Mouse (Mus musculus) thymus, postnatal 25 days (tissue): ENCODE results near the gene Lgals12.
A peak's percentile ranks its signal among the peaks of the same experiment; 100 is the strongest.

ENCODE experiments used
- DNase-seq: peaks from one replicate; pipeline ENCODE4 v3.0.0; 2022

Lgals12 gene

GRCm38 (mm10) chr19:7606801-7607689, at the start of gene Lgals12:
Gene Lgals12, minus strand, starts transcription at chr19:7607193.
- no peak for DNase-seq

DNA sequence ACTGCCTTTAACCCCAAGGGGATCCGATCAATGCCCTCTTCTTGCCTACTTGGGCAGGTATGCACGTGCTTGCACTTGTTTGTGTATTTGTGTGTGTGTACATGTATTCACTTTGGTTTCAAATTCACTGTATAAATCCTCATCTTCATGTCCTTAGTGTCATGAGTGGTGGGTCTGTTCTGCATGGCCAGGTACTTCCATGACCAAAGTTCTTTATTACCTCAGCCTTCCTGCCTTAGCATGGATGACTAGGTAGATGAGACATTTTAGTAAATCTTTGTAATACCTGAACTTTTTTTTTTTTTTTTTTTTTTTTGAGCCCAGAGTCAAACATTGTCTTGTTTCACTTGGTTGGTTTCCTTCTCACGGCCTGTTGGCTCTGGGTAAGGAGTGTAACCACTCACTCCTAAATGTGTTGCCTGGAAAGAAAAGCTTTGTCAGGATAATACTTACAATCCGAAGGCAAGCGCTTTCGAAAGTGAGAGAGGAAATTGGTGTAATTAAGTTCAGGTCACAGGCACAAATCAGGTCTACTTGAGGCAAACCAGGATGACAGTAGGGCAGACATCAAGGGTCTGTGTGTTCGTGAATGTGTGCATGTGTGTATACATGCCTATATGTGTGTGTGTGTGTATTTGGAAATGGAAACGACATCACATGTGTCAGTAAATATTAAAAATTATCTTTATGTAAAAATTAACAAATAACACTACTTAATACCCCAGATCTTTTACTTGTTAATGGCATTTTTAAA, 42.1 kb upstream of the Lgals12 start:
- DNase-seq = no peak

DNA sequence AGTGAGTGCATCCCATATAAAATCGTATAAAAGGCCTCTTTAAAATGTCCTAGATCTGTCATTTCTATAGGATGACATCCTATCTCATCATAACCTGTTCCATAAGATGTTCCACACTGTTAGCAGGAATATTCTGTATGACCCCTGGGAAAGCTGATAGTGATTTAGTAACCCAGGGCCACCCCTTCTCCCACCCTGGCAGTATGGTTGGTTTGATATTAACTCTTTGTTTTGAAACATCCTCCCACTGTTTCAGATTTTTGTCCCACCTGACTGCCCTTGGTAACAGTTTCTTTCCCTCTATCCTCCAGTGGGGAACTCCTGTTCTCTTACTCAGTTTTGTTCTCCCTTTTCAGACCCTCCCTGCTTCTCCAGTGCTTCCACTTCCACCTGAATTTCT, 26.8 kb upstream of the Lgals12 start:
- no peak for DNase-seq

DNA sequence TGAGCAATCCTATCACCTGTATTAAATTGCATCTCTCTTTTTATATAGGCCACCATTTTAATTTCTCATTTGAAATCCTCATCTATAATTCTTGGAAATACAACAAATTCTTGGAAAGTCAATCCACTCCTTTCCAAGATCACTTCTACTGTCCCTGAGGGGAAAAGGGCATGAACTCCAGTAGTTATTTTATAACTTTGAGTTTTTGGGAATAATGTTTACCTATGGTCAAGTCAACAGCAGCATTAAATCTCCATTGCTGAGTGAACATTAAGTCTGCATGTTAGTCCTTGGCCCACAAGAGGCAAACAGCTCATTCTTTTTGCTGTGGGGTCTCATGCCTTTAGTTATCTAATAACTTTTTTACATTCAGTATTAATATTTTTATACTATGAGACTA, 26.0 kb upstream of the Lgals12 start:
- DNase-seq = no peak

GRCm38 (mm10) chr19:7617696-7618095, 10.7 kb upstream of the Lgals12 start:
- DNase-seq = peak; percentile 35

- no peak for DNase-seq
Measured at GRCm38 (mm10) chr19:7617085-7617484, 10.1 kb upstream of the Lgals12 start.

DNA sequence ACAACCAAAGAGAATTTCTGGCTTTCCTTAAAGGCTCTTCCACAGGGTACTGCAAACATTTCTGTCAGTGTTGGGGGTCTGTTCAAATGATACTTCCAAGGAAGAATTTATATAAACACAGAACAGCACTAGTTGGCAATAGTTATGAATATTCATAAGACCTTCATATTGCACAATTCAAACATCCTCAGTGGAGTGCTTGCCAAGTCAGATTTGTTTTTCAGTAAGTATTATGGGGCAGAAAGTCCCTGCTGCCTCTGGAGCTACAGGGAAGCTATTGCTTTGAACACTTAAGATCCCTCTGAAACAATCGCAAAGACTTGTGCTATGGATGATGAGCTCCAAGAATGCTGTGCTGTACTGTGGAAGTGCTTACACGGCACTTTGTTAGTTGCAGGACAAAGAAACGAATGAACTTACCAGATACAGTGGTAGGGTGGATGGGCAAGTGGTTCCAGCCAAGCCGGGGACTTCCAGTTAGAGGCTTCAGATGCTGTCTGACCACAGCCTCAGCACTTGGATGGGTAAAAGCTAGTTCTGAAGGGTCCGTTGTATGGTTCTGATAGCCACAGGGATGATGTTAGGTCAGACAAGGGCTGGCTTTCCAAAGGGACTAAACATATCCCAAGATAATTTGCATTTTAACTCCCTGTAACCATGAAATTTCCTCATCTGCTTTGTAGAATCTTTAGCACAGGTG, 9.4 kb upstream of the Lgals12 start:
- no peak for DNase-seq

- no peak for DNase-seq
Measured at GRCm38 (mm10) chr19:7613151-7613550, 6.2 kb upstream of the Lgals12 start.

DNA sequence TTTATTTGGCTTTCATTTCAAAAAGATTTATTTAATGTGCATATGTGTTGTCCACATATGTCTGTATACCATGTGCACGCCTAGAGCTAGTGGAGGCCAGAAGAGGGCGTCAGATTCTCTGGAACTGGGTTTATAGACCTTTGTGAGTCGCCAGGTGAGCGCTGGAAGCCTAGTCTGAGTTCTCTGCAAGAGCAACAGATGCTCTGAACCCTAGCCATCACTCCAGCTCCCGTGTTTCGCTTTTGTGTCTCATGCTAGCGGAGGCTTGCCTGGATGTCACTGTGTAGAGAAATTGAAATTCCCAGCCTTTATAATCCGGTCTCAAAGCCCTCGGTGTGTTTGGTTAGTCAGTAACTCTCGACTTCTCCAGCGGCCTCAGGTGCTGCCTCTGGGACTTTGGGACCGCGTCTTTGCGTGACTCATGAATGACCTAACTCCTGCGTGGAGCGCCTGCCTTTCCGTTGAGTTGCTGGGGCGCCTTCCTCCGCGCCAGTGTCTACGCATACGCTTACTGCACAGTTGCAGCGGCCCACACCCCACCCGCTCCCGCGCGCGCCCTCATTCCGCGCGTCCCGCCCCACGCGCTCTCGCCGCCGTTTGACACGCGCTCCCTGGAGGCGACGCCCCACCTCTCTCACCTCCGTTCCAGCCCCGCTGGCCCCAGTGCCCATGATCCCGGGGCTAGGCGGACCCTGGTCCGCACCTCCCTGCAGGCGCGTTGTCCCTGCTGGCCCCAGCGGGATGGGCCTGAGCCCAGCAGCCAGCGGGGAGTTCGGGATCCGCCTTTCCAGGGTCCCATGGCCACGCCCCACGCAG, 5.2 kb upstream of the Lgals12 start, which contains the start of gene Hrasls5:
Gene Hrasls5 (plus strand): TSS at position 600 of the 816 bp plus-strand sequence.
- DNase-seq = no peak

DNA sequence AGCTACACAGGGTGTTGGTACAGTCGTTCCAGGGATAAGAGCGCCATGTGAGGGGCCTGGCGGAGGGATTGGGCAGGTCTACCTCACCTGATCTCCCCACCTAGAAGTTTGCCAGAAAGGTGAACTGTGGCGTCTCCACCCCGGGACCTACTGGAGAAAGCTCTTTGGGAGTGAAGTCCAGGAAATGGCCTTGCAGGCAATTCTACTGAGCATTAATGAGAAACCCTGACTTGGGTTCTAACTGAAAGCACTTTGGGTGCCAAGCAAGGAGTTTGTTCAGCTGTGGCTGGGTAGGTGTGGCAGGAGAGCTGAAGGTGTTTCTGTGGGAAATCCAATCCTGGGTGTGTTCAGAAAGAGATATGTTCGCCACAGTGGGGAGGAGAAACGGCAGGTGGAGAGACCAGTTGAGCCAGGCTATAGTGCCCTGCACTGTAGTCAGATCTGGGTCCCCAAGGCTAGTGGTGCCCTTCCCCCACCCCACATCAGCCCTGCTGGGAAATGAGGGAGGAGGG, 753 bp upstream of the Lgals12 start:
- no peak for DNase-seq

GRCm38 (mm10) chr19:7605930-7606783, 836 bp downstream of the Lgals12 start:
- no peak for DNase-seq

DNA sequence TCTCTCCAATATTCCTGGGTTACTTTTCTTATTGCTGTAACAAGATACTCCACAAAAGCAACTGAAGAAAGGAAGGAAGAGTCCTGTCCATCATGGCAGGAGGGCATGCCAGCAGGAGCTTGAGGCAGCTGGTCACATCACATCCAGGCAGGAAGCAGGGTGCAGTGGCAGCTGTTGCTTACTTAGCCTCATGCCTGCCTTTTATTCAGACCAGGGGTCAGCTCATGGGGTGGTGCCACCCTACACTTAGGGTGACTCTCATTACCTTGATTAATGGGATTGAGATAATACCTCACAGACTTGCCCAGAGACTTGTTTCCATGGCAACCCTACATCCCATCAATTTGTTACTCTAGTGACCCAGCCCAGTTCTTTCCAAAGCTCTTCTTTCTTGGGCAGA, 2.0 kb downstream of the Lgals12 start:
- DNase-seq = no peak

GRCm38 (mm10) chr19:7604107-7604506, 2.9 kb downstream of the Lgals12 start:
- no peak for DNase-seq

- no peak for DNase-seq
Measured at GRCm38 (mm10) chr19:7601551-7601950, 5.4 kb downstream of the Lgals12 start.

DNA sequence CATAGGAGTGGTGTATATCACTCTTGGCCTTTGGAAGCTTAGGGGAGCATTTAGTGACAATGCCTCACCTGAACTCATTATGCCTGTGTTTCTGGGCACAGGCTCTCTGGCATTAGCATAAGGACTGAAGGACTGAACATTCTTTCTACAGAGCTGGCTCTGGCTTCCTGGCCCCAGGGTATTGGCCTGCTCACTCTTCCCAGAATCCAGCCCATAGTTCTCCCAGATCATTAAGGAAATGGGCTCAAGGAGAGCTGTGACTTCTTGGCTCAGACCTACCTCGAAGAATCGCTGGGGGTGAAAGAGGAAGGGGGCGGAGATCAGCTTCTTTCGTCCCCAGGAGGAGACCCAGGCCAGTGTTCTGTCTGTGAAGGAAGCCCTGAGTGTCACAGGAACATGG, 8.5 kb downstream of the Lgals12 start:
- no peak for DNase-seq

DNA sequence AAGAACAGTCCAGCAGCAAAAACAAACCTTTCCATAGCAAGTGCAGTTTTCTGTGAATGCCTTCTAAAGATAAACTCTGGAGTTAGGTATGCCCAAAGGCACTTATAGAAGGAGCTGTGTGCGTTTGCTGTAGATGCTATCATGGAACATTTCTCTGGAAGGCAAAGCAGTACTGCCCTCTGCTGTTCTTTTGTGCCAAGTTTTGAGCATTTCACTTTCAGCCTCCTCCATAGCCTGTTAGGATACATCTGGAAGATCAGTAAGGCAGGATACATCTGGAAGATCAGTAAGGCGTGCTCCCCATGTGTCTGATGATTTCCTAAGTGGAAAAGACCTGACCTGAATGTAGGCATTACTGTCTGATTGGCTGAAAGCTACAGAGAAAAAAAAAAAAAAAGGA, 11.5 kb downstream of the Lgals12 start:
- DNase-seq = peak; percentile 11

- no peak for DNase-seq
Measured at GRCm38 (mm10) chr19:7592018-7592417, 15.0 kb downstream of the Lgals12 start.

DNA sequence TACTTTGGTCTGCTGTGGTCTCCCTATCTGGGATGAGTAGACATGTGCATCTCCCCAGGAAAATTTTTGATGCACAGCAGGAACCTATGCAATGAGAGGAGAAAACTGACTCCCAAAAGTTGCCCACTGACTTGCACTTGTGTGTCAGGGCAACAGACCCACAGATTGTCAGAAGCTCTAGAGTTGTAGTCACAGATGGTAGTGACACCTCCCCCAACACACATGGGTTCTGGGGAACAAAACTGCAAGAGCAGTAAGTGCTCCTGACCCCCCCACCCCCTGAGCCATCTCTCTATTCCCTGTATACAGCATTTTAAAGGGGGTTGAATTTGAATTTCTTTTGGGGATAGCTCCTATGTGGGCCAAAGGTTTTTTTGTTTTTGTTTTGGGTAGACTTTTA, 16.2 kb downstream of the Lgals12 start:
- DNase-seq = no peak

GRCm38 (mm10) chr19:7585764-7586163, 21.2 kb downstream of the Lgals12 start:
- DNase-seq = no peak

GRCm38 (mm10) chr19:7585279-7585678, 21.7 kb downstream of the Lgals12 start:
- no peak for DNase-seq

DNA sequence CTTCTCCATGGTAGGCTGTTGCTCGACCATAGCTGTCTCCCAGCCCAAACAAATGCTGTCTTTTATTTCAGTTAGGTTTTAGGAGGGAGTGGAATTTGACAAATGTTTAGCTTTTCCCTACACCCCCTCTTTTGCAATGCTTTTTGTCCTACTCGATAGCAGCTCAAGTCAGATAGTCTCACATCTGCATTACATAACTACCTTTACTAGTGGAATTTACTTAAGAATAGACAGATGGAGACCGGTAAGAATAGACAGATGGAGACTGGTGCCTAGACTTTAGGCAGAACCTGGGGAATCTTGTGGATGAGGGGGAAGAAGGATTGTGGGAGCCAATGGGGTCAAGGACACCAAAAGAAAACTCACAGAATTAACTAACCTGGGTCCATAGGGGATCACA, 23.4 kb downstream of the Lgals12 start:
- DNase-seq = no peak
